ENCODE assay signal across 10 mouse cellular contexts in the genomic region with DNA sequence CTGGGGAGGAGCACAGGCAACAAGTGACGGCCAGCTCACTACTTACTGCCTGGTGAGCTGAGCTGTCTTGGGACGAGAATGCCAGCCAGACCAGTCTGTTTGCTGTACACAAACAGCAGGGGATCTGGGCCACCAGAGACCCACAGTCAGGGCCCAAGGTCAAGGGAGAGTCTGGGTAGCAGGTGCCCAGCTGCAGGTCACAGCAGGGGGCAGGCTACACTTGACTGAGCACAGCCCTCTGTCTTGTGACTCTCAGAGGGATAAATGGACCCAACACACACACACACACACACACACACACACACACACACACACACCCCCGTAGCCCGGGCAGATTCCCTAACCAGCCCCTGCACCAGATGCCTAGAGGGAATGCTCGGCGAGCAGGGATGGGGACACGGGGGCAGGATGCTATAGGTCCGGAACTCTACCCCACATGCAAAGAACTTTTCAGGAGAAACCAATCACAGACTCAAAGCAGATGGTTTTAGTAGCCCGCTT. TPM values are rescaled to one million over a fixed set of nuclear protein-coding genes. Genes with fewer than 3 reads are reported as not detected.
DNase-seq lines count a peak whose midpoint lies in the region; ATAC-seq and TF ChIP-seq lines count a peak whose summit lies in the region.
"Had no signal": no experiment of that assay in that cellular context is flagged by ENCODE, and none has a peak within 500 bp of the region (broad histone marks: within the 10 kb centered on the region; RNA-seq: fewer than 3 reads in every experiment).

No protein-coding gene starts in this region.

- peaks cover 51% of the 10 kb centered on the region for H3K4me1 ChIP-seq in hindbrain, embryonic 10.5 days (replicated peaks)
- H3K4me1 ChIP-seq in hindbrain, postnatal 0 days (ENCODE audit: insufficient read depth, low read length): no peaks in the 10 kb centered on the region
- H3K4me1 ChIP-seq in bone marrow, adult 2 months (ENCODE audit: control insufficient read depth, insufficient read depth, low read length): peaks cover 11% of the 10 kb centered on the region
- H3K4me1 ChIP-seq in forebrain, embryonic 15.5 days: peaks cover 7% of the 10 kb centered on the region

- no peak overlapping the region for H3K4me3 ChIP-seq in hindbrain, embryonic 10.5 days
- H3K4me3 ChIP-seq in hindbrain, postnatal 0 days (ENCODE audit: low read length): no peak overlapping the region
- H3K4me3 ChIP-seq in bone marrow, adult 2 months (replicated peaks; ENCODE audit: control insufficient read depth, low read depth, low read length): no peak overlapping the region
- H3K4me3 ChIP-seq in forebrain, embryonic 15.5 days: no peak overlapping the region

- no peak for ATAC-seq in hindbrain, postnatal 0 days
- ATAC-seq in forebrain, embryonic 15.5 days (replicated peaks): no peak

- H3K27me3 ChIP-seq in hindbrain, embryonic 10.5 days (ENCODE audit: insufficient read depth, poor library complexity, severe bottlenecking): peaks cover 14% of the 10 kb centered on the region; the same call in 1 of the 2 replicates
- no peaks in the 10 kb centered on the region for H3K27me3 ChIP-seq in hindbrain, postnatal 0 days (ENCODE audit: insufficient read depth, low read length)
- H3K27me3 ChIP-seq in forebrain, embryonic 15.5 days: no peaks in the 10 kb centered on the region

- no peak overlapping the region for H3K4me2 ChIP-seq in hindbrain, postnatal 0 days (ENCODE audit: low read depth, low read length)
- no peak overlapping the region for H3K4me2 ChIP-seq in forebrain, embryonic 15.5 days (replicated peaks)

- H3K27ac ChIP-seq in hindbrain, embryonic 10.5 days: peak overlapping the region; percentile 53; the same call in 1 of the 2 replicates
- no peak overlapping the region for H3K27ac ChIP-seq in hindbrain, postnatal 0 days
- peak overlapping the region; percentile 64 for H3K27ac ChIP-seq in bone marrow, adult 2 months (ENCODE audit: control insufficient read depth, insufficient read depth, low read depth, low read length, poor library complexity)
- no peak overlapping the region for H3K27ac ChIP-seq in forebrain, embryonic 15.5 days (replicated peaks)

- TF ChIP-seq POLR2A in bone marrow, adult 2 months (IDR thresholded peaks at IDR 0.05; ENCODE audit: borderline replicate concordance, control insufficient read depth, low read depth, low read length): no peak

- peak; percentile 46 for DNase-seq in hindbrain, embryonic 10.5 days (ENCODE audit: low spot score)
- no peak for DNase-seq in hindbrain, postnatal 0 days (ENCODE audit: low spot score)
- DNase-seq in kidney, adult 18-20 months: peak; percentile 81
- DNase-seq in mesoderm, embryonic 11.5 days (ENCODE audit: low read depth, low spot score): peak; percentile 47
- no peak for DNase-seq in gastrocnemius, postnatal 14 days
- no peak for DNase-seq in adrenal gland, postnatal 36 days

- no peak overlapping the region for H3K9ac ChIP-seq in hindbrain, postnatal 0 days (replicated peaks; ENCODE audit: low read length)
- H3K9ac ChIP-seq in forebrain, embryonic 15.5 days (replicated peaks): no peak overlapping the region

- no peak for TF ChIP-seq CTCF in hindbrain, postnatal 0 days (IDR thresholded peaks at IDR 0.05; ENCODE audit: low read depth)
- no peak for TF ChIP-seq CTCF in bone marrow, adult 2 months (IDR thresholded peaks at IDR 0.05; ENCODE audit: control insufficient read depth, insufficient read depth, low read length)

- 8% methylated on average over 9 of the region's 9 CpGs for WGBS in hindbrain, embryonic 10.5 days
- WGBS in hindbrain, postnatal 0 days: 16% methylated on average over 9 of the region's 9 CpGs
- WGBS in bone marrow, adult 2 months: 75% methylated on average over 9 of the region's 9 CpGs
- WGBS in forebrain, embryonic 15.5 days: 29% methylated on average over 9 of the region's 9 CpGs

- H3K9me3 ChIP-seq in hindbrain, embryonic 10.5 days: no peaks in the 10 kb centered on the region
- H3K9me3 ChIP-seq in hindbrain, postnatal 0 days (ENCODE audit: low read length): no peaks in the 10 kb centered on the region
- H3K9me3 ChIP-seq in forebrain, embryonic 15.5 days: no peaks in the 10 kb centered on the region

- H3K36me3 ChIP-seq in hindbrain, embryonic 10.5 days: peaks cover 19% of the 10 kb centered on the region
- H3K36me3 ChIP-seq in hindbrain, postnatal 0 days (ENCODE audit: insufficient read depth, low read length): no peaks in the 10 kb centered on the region
- H3K36me3 ChIP-seq in forebrain, embryonic 15.5 days: no peaks in the 10 kb centered on the region

- intact Hi-C loops in gastrocnemius, postnatal 14 days (cut with DNase I; ENCODE audit: low total_unique reads): no loop called here

RNA-seq across cellular contexts. Expression of gene Cd300a, which starts 14.5 kb away (rescaled TPM):
- 0.81 and 1.0 TPM in 2 replicates for polyA plus RNA-seq in hindbrain, embryonic 10.5 days (2016; fragmentation: Nextera tagmentation; extraction: Ambion mirVana)
- 1.1 and 2.6 TPM in 2 replicates for total RNA-seq in hindbrain, postnatal 0 days (2014; rRNA removed)
- polyA plus RNA-seq in hindbrain, postnatal 0 days (2015; fragmentation: Nextera tagmentation; extraction: Ambion mirVana): 1.4 and 1.5 TPM in 2 replicates
- 4.7 and 15.1 TPM in 2 replicates for polyA plus RNA-seq in bone marrow, adult 2 months (2011; ENCODE audit: insufficient read depth, insufficient read length, low replicate concordance, missing spikeins)
- total RNA-seq in gastrocnemius, postnatal 14 days (2021): under 1 TPM; 0.55 to 0.84 TPM
- 1 to 10 TPM; 1.4 to 2.4 TPM for total RNA-seq in adrenal gland, postnatal 36 days (2021)
- polyA plus RNA-seq in forebrain, embryonic 15.5 days (2015; fragmentation: Nextera tagmentation; extraction: Ambion mirVana): 0.46 and 0.88 TPM in 2 replicates
- total RNA-seq: MEL had no signal

RNA-seq across cellular contexts. Expression of gene Gprc5c, which starts 24.4 kb away (rescaled TPM):
- polyA plus RNA-seq in hindbrain, embryonic 10.5 days (2016; fragmentation: Nextera tagmentation; extraction: Ambion mirVana): 31.5 and 42.9 TPM in 2 replicates
- 12.8 and 14.1 TPM in 2 replicates for total RNA-seq in hindbrain, postnatal 0 days (2014; rRNA removed)
- polyA plus RNA-seq in hindbrain, postnatal 0 days (2015; fragmentation: Nextera tagmentation; extraction: Ambion mirVana): 7.5 and 7.8 TPM in 2 replicates
- 1.1 and 1.4 TPM in 2 replicates for polyA plus RNA-seq in bone marrow, adult 2 months (2011; ENCODE audit: insufficient read depth, insufficient read length, low replicate concordance, missing spikeins)
- total RNA-seq in gastrocnemius, postnatal 14 days (2021): 10 to 100 TPM; 39.1 to 43.0 TPM
- total RNA-seq in adrenal gland, postnatal 36 days (2021): 1 to 10 TPM; 6.9 to 8.8 TPM
- 6.0 and 6.2 TPM in 2 replicates for polyA plus RNA-seq in forebrain, embryonic 15.5 days (2015; fragmentation: Nextera tagmentation; extraction: Ambion mirVana)
- total RNA-seq: MEL had no signal

RNA-seq across cellular contexts. Expression of gene Cd300lb, which starts 58.8 kb away (rescaled TPM):
- 0.05 and 0.06 TPM in 2 replicates for polyA plus RNA-seq in hindbrain, embryonic 10.5 days (2016; fragmentation: Nextera tagmentation; extraction: Ambion mirVana)
- 0.37 TPM in 1 of 2 replicates, not detected in the other for total RNA-seq in hindbrain, postnatal 0 days (2014; rRNA removed)
- 0.08 TPM in 1 of 2 replicates, not detected in the other for polyA plus RNA-seq in hindbrain, postnatal 0 days (2015; fragmentation: Nextera tagmentation; extraction: Ambion mirVana)
- 3.1 and 17.5 TPM in 2 replicates for polyA plus RNA-seq in bone marrow, adult 2 months (2011; ENCODE audit: insufficient read depth, insufficient read length, low replicate concordance, missing spikeins)
- under 1 TPM; 0.13 to 0.78 TPM for total RNA-seq in gastrocnemius, postnatal 14 days (2021)
- 1 to 10 TPM in 1 of 2 experiments, under 1 TPM in 1; 0.89 to 1.5 TPM for total RNA-seq in adrenal gland, postnatal 36 days (2021)
- 0.20 TPM in 1 of 2 replicates, not detected in the other for polyA plus RNA-seq in forebrain, embryonic 15.5 days (2015; fragmentation: Nextera tagmentation; extraction: Ambion mirVana)
- total RNA-seq: layer of hippocampus, adult 18-20 months; MEL had no signal

Comparison
In these comparisons a context has a peak if more than half of its experiments do, and no peak if none do; other contexts are left out.
1. DNase-seq: peak in hindbrain, embryonic 10.5 days (single experiment), kidney, adult 18-20 months (single experiment) and mesoderm, embryonic 11.5 days (single experiment); none in hindbrain, postnatal 0 days (single experiment), gastrocnemius, postnatal 14 days (single experiment) and adrenal gland, postnatal 36 days (0 of 2).
2. H3K27ac ChIP-seq: peak in hindbrain, embryonic 10.5 days (single experiment) and bone marrow, adult 2 months (single experiment); none in hindbrain, postnatal 0 days (single experiment) and forebrain, embryonic 15.5 days (single experiment).